Mouse (Mus musculus) regulatory T cell (primary cell): ENCODE results near the gene Vmn1r40.

ENCODE experiments used
- in situ Hi-C: fragments of 300-600 bp; cut with MboI, MseI; formaldehyde crosslinking; loops from one replicate; pipeline ENCODE4 v1.15.1; 2025; ENCODE audit warnings: high pct_unique_total_duplicates

Vmn1r40 gene

GRCm38 (mm10) chr6:89707240-89707639 is at the start of gene Vmn1r40:
Gene Vmn1r40 (plus strand): TSS chr6:89707540.
- in situ Hi-C loops = no loop called here

- in situ Hi-C loops = no loop called here
Observed at GRCm38 (mm10) chr6:89658342-89658741, 49.0 kb upstream of the Vmn1r40 start.

- in situ Hi-C loops = no loop called here
Observed at GRCm38 (mm10) chr6:89658931-89659330, 48.4 kb upstream of the Vmn1r40 start.

GRCm38 (mm10) chr6:89659692-89660423 is 47.5 kb upstream of the Vmn1r40 start:
- in situ Hi-C loops = no loop called here

- in situ Hi-C loops = no loop called here
Observed at GRCm38 (mm10) chr6:89660490-89660889, 46.9 kb upstream of the Vmn1r40 start.

GRCm38 (mm10) chr6:89662521-89662920 is 44.8 kb upstream of the Vmn1r40 start:
- in situ Hi-C loops = no loop called here

GRCm38 (mm10) chr6:89665155-89665554 is 42.2 kb upstream of the Vmn1r40 start:
- in situ Hi-C loops = no loop called here

- in situ Hi-C loops = no loop called here
Observed at GRCm38 (mm10) chr6:89665667-89666066, 41.7 kb upstream of the Vmn1r40 start.

GRCm38 (mm10) chr6:89666976-89667375 is 40.4 kb upstream of the Vmn1r40 start:
- in situ Hi-C loops = no loop called here

GRCm38 (mm10) chr6:89669556-89669955 is 37.8 kb upstream of the Vmn1r40 start:
- in situ Hi-C loops = no loop called here

- in situ Hi-C loops = loop anchor here (10.0 kb wide), 1 partner anchor 843 kb away; no protein-coding TSS in a partner anchor
Observed at GRCm38 (mm10) chr6:89671431-89671830, 35.9 kb upstream of the Vmn1r40 start.

GRCm38 (mm10) chr6:89672641-89673040 is 34.7 kb upstream of the Vmn1r40 start:
- in situ Hi-C loops = loop anchor here (10.0 kb wide), 1 partner anchor 842 kb away; no protein-coding TSS in a partner anchor

GRCm38 (mm10) chr6:89673135-89673780 is 34.1 kb upstream of the Vmn1r40 start:
- in situ Hi-C loops = loop anchor here (10.0 kb wide), 1 partner anchor 842 kb away; no protein-coding TSS in a partner anchor

- in situ Hi-C loops = loop anchor here (10.0 kb wide), 1 partner anchor 836 kb away; no protein-coding TSS in a partner anchor
Observed at GRCm38 (mm10) chr6:89678522-89678921, 28.8 kb upstream of the Vmn1r40 start.

- in situ Hi-C loops = loop anchor here (10.0 kb wide), 1 partner anchor 835 kb away; no protein-coding TSS in a partner anchor
Observed at GRCm38 (mm10) chr6:89679291-89679835, 28.0 kb upstream of the Vmn1r40 start.

GRCm38 (mm10) chr6:89680155-89680554 is 27.2 kb upstream of the Vmn1r40 start:
- in situ Hi-C loops = loop anchor here (5.0 kb wide), 1 partner anchor 647 kb away; the partner anchor contains the start of gene Chst13

- in situ Hi-C loops = loop anchor here (5.0 kb wide), 1 partner anchor 643 kb away; the partner anchor contains the start of gene Chst13
Observed at GRCm38 (mm10) chr6:89684231-89684630, 23.1 kb upstream of the Vmn1r40 start.

GRCm38 (mm10) chr6:89687100-89687499 is 20.2 kb upstream of the Vmn1r40 start:
- in situ Hi-C loops = no loop called here

- in situ Hi-C loops = no loop called here
Observed at GRCm38 (mm10) chr6:89706624-89707023, 716 bp upstream of the Vmn1r40 start.

- in situ Hi-C loops = no loop called here
Observed at GRCm38 (mm10) chr6:89718051-89718450, 10.7 kb downstream of the Vmn1r40 start.

GRCm38 (mm10) chr6:89740466-89740865 is 33.1 kb downstream of the Vmn1r40 start, which contains the start of gene Vmn1r41:
Gene Vmn1r41 (plus strand): TSS chr6:89740766.
- in situ Hi-C loops = no loop called here

- in situ Hi-C loops = no loop called here
Observed at GRCm38 (mm10) chr6:89742811-89743210, 35.5 kb downstream of the Vmn1r40 start.
